In genomic region chr2:40432821-40433490, GRCm38 (mm10) we compare ENCODE assay signal across 20 mouse cellular contexts.
DNase-seq lines count a peak whose midpoint lies in the region; TF ChIP-seq lines count a peak whose summit lies in the region.
"Had no signal": no experiment of that assay in that cellular context is flagged by ENCODE, and none has a peak within 500 bp of the region (broad histone marks: within the 10 kb centered on the region; RNA-seq: fewer than 3 reads in every experiment).

No protein-coding gene starts in this region.

- H3K4me3 ChIP-seq in liver, adult 2 months (ENCODE audit: insufficient read depth, low read depth, low read length), result no peak overlapping the region

- no peak overlapping the region for H3K9ac ChIP-seq in liver, adult 2 months (ENCODE audit: low read depth, low read length)

- TF ChIP-seq CTCF in liver, adult 2 months (IDR thresholded peaks at IDR 0.05; ENCODE audit: low read depth, low read length), result no peak
- TF ChIP-seq CTCF in brain, embryonic 14.5 days (IDR thresholded peaks at IDR 0.05; ENCODE audit: borderline replicate concordance, extremely low read depth, insufficient read depth, insufficient read length), result no peak

- H3K79me2 ChIP-seq in liver, adult 2 months (ENCODE audit: control insufficient read depth, insufficient read depth, low read length), result no peaks in the 10 kb centered on the region

- no peaks in the 10 kb centered on the region; the same call in 1 of the 2 replicates for H3K4me1 ChIP-seq in liver, adult 2 months (ENCODE audit: control insufficient read depth, insufficient read depth, low read length)

- no peaks in the 10 kb centered on the region for H3K36me3 ChIP-seq in liver, adult 2 months (ENCODE audit: control insufficient read depth, insufficient read depth, low read length)
- H3K36me3 ChIP-seq: G1E had no signal

- H3K27ac ChIP-seq in liver, adult 2 months (replicated peaks; ENCODE audit: insufficient read depth, low read depth, low read length), result no peak overlapping the region

- peak; percentile 2 for DNase-seq in adrenal gland, adult 2 months
- no peak for DNase-seq in adrenal gland, adult 8-10 months
- DNase-seq in liver, adult 2 months (ENCODE audit: extremely low read depth, low read depth, low spot score), result peak; percentile 95
- no peak for DNase-seq in liver
- DNase-seq in brain, embryonic 14.5 days (ENCODE audit: low read depth), result peak; percentile 2
- no peak for DNase-seq in kidney, postnatal 25 days
- DNase-seq: adrenal gland, postnatal 10 days; adrenal gland, postnatal 14 days; adrenal gland, postnatal 25 days; adrenal gland, postnatal 36 days; B cell, adult 2 months; cerebellum, adult 11 months; cerebellum, adult 11-12 months; cerebellum, adult 18-20 months; cerebellum, adult 2 months; cerebellum, adult 8-10 months; cerebellum, adult 9-10 months had no signal

- WGBS in liver, adult 2 months, result 52% methylated on average over 3 of the region's 3 CpGs

- H3K27me3 ChIP-seq in liver, adult 2 months (ENCODE audit: control insufficient read depth, insufficient read depth, low read length), result no peaks in the 10 kb centered on the region
- H3K27me3 ChIP-seq: CH12.LX, Patski had no signal

- no peak for TF ChIP-seq POLR2A in liver, adult 2 months (IDR thresholded peaks at IDR 0.05; ENCODE audit: extremely low read depth, insufficient read depth, low read length)
- no peak for TF ChIP-seq POLR2A in brain, embryonic 14.5 days (IDR thresholded peaks at IDR 0.05; ENCODE audit: borderline replicate concordance, extremely low read depth, insufficient read depth, insufficient read length, poor library complexity, severe bottlenecking)

Comparison
In these comparisons a context has a peak if more than half of its experiments do, and no peak if none do; other contexts are left out.
1. DNase-seq: peak in adrenal gland, adult 2 months (single experiment), liver, adult 2 months (single experiment) and brain, embryonic 14.5 days (single experiment); none in adrenal gland, adult 8-10 months (single experiment), liver (single experiment) and kidney, postnatal 25 days (0 of 2).